Mouse (Mus musculus) lung, postnatal 0 days (tissue): ENCODE measurements around the gene Olfr69. TPM values are rescaled to one million over a fixed set of nuclear protein-coding genes. Genes with fewer than 3 reads are reported as not detected.
"Not testable (repeated sequence)": the region's sequence is repeated elsewhere in the genome, so short reads cannot be mapped to it uniquely, and the experiment has no call there.

Experiments
- ATAC-seq: fragments of 200-750 bp; cut with Nextera tagmentation; 2 replicates; pipeline ENCODE4 v1.8.0; 2017; ENCODE audit warnings: moderate library complexity
- DNase-seq: peaks from one replicate; pipeline ENCODE4 v3.0.0-alpha.2; 2016; ENCODE audit warnings: low spot score
- H3K27ac ChIP-seq: fragments of 300-500 bp; sonication (generic); 2 replicates; pipeline ENCODE4 v1.5.1; 2014; ENCODE audit warnings: antibody characterized with exemption, mild to moderate bottlenecking, low read length, mixed read lengths
- H3K27me3 ChIP-seq: fragments of 300-500 bp; sonication (generic); replicated peaks from 2 replicates; pipeline ENCODE4 v1.6.1; 2014; ENCODE audit warnings: low read length, mixed read lengths; ENCODE audit not compliant: insufficient read depth
- H3K36me3 ChIP-seq: fragments of 300-500 bp; sonication (generic); 2 replicates; pipeline ENCODE4 v1.6.1; 2014; ENCODE audit warnings: low read length, mixed read lengths; ENCODE audit not compliant: insufficient read depth
- H3K4me1 ChIP-seq: fragments of 300-500 bp; sonication (generic); 2 replicates; pipeline ENCODE4 v1.6.1; 2014; ENCODE audit warnings: antibody characterized with exemption, low read depth, low read length, mixed read lengths; ENCODE audit not compliant: insufficient read depth
- H3K4me2 ChIP-seq: fragments of 300-500 bp; sonication (generic); replicated peaks from 2 replicates; pipeline ENCODE4 v1.6.1; 2014; ENCODE audit warnings: low read depth, mild to moderate bottlenecking, low read length, moderate library complexity, mixed read lengths
- H3K4me3 ChIP-seq: fragments of 300-500 bp; sonication (generic); 2 replicates; pipeline ENCODE4 v1.5.1; 2014; ENCODE audit warnings: low read depth, low read length
- H3K9ac ChIP-seq: fragments of 300-500 bp; sonication (generic); replicated peaks from 2 replicates; pipeline ENCODE4 v1.6.1; 2014; ENCODE audit warnings: low read depth, mild to moderate bottlenecking
- H3K9me3 ChIP-seq: fragments of 300-500 bp; sonication (generic); 2 replicates; pipeline ENCODE4 v1.6.1; 2016; ENCODE audit warnings: low read length, mixed read lengths
- CTCF ChIP-seq: IDR thresholded peaks from 2 replicates; pipeline ENCODE4 v1.5.1; 2016; ENCODE audit warnings: antibody characterized with exemption, mild to moderate bottlenecking
- EP300 ChIP-seq: IDR thresholded peaks from 2 replicates; pipeline ENCODE4 v1.6.1; 2016; ENCODE audit warnings: antibody characterized with exemption, mild to moderate bottlenecking, control low read depth
- WGBS: fragments of 180-500 bp; shearing (Covaris S2); extraction: QIAGEN DNeasy Blood & Tissue Kit; methylation state at CpG from one replicate; pipeline ENCODE4 v1.1.7; 2014; 5-methylcytosine and 5-hydroxymethylcytosine counted together
- polyA plus RNA-seq: library from polyadenylated mRNA; unstranded; fragments of >200 nt; fragmentation: Nextera tagmentation; extraction: Ambion mirVana; gene quantifications from 2 replicates; pipeline ENCODE4 v1.2.1, GENCODE M21; 2015

The Olfr69 gene
- polyA plus RNA-seq, 1 experiment from 2014 or later, result not detected

DNA sequence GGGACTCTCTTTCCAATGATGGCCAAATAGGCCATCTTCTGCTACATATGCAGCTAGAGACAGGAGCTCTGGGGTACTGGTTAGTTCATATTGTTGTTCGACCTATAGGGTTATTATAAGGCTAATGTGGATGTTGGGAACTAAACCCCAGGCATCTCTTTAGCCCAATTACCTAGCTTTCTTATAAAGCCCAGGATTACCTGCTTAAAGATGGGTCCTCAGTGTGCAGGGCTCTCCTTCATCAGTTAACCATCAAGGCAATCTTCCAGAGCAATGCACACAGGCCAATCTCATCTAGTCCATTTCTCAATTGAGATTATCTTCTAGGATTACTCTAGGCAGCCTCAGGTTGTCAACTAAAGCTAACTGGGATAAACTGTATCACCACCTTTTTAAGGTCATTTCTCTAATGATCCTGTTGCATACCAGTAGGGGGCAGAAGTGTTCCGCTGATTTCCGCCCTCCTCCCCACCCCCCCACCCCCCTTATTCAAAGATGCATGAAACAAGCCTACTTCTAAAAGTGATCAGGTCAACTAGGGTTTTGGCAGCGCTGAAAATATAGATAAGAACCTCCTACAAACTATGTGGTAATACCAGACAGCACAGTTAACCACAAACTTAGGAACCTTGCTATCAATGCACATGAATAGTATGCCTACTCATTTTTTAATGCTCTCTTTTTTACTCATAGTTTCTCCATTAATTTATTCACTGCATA, 21.4 kb upstream of the Olfr69 start:
- DNase-seq (no peak), ATAC-seq (no peak)
- H3K9ac ChIP-seq, result no peak overlapping the region
- H3K27me3 ChIP-seq, result no peaks in the 10 kb centered on the region
- TF ChIP-seq CTCF (no peak), EP300 (no peak)
- H3K36me3 ChIP-seq, result no peaks in the 10 kb centered on the region
- H3K9me3 ChIP-seq, result no peaks in the 10 kb centered on the region
- WGBS, result 17% methylated on average over 4 of the region's 4 CpGs
- H3K27ac ChIP-seq, result no peak overlapping the region
- H3K4me2 ChIP-seq, result no peak overlapping the region
- H3K4me1 ChIP-seq, result no peaks in the 10 kb centered on the region
- H3K4me3 ChIP-seq, result no peak overlapping the region

DNA sequence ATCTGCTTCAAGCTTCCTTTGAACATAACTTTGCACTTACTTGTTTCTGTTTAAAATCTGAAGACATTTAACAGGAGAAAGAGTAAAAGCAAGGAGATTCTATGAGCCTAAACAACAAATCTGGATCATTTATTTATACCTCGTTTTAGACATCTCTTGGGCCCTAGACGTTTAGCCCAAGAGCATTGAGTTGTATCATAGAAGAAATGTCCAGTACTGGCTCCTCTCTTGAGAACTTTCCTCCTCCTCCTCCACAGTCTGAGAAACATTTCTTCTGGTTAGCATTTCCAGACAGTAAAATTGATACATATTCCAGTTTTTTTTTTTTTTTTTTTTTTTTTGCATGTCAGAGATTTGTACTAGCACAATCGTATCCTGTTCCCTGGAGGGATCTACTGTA, 20.3 kb upstream of the Olfr69 start, which contains the start of gene Olfr67:
Olfr67 (minus strand) TSS at position 101 of the 400 bp plus-strand sequence.
- no peak within 1 kb of the TSS for H3K27ac ChIP-seq
- no peak within 1 kb of the TSS for H3K4me3 ChIP-seq
- H3K9ac ChIP-seq, result no peak within 1 kb of the TSS

DNA sequence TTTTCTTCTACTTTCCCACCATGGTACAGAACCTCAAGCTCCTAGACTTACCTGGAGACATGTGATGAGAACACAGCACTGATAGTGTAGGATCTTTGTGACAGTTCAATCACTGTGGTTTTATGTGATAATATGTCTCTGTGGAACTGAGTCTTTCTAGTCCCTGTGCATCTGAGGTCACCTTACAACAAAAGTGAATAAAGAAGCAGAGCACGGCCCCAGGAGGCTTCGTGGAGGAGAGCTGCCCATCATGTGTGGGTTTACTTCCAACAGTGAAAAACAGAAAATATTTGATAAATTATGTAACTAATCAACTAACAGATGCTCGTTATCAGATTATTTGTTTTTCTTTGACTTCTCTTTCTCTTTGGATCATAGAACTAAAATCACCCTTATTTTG, 8.2 kb upstream of the Olfr69 start, which contains the start of gene Olfr68:
Olfr68 (minus strand) TSS at position 101 of the 400 bp plus-strand sequence.
- TF ChIP-seq EP300, result no peak
- no peak for TF ChIP-seq CTCF
- Histone ChIP-seq H3K27ac (no peak within 1 kb of the TSS), H3K9ac (no peak within 1 kb of the TSS), H3K36me3 (no peaks in the 10 kb centered on the region), H3K4me1 (no peaks in the 10 kb centered on the region), H3K9me3 (no peaks in the 10 kb centered on the region), H3K4me2 (no peak within 1 kb of the TSS), H3K27me3 (no peaks in the 10 kb centered on the region), H3K4me3 (no peak within 1 kb of the TSS)
- ATAC-seq (no peak), DNase-seq (no peak)
- WGBS, result 64% methylated on average over 3 of the region's 3 CpGs

More for the DNA sequence above, 20.3 kb upstream of the Olfr69 start, which contains the start of gene Olfr67:
- Histone ChIP-seq H3K27me3 (no peaks in the 10 kb centered on the region), H3K9me3 (no peaks in the 10 kb centered on the region), H3K36me3 (no peaks in the 10 kb centered on the region), H3K4me2 (no peak within 1 kb of the TSS), H3K4me1 (no peaks in the 10 kb centered on the region)
- TF ChIP-seq EP300, result no peak
- TF ChIP-seq CTCF, result no peak
- ATAC-seq (no peak), DNase-seq (no peak)
- 59% methylated on average over 3 of the region's 3 CpGs for WGBS

DNA sequence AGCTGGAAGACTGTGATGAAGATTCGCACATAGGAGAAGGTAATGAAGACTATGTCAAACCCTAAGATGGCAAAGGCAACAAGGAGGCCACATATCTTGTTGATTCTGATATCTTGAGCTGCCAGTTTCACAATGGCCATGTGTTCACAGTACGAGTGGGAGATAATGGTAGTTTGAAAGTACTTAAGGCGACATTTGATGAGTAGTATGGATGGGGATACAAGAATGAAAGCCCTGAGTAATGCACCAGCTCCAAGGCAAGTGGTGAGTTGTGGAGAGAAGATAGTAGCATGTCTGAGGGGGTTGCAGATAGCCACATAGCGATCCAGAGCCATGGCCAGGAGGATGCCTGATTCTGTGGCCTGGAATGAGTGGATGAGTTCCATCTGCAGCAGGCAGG, 6.3 kb upstream of the Olfr69 start:
- H3K9ac ChIP-seq, result not testable (repeated sequence)

DNA sequence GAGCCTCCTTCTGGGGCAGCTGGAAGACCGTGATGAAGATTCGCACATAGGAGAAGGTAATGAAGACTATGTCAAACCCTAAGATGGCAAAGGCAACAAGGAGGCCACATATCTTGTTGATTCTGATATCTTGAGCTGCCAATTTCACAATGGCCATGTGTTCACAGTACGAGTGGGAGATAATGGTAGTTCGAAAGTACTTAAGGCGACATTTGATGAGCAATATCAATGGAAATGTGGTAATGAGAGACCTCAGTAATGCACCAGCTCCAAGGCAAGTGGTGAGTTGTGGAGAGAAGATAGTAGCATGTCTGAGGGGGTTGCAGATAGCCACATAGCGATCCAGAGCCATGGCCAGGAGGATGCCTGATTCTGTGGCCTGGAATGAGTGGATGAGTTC, 3.7 kb downstream of the Olfr69 start:
- H3K4me2 ChIP-seq, H3K27me3 ChIP-seq, H3K9ac ChIP-seq, H3K4me3 ChIP-seq, H3K4me1 ChIP-seq, H3K9me3 ChIP-seq, DNase-seq, H3K27ac ChIP-seq, ATAC-seq, H3K36me3 ChIP-seq: not testable (repeated sequence)
- 84% methylated on average over 6 of the region's 6 CpGs for WGBS

More for the DNA sequence above, 6.3 kb upstream of the Olfr69 start:
- H3K4me1 ChIP-seq, H3K4me2 ChIP-seq, H3K36me3 ChIP-seq, H3K9me3 ChIP-seq, DNase-seq, H3K4me3 ChIP-seq, ATAC-seq, H3K27ac ChIP-seq, H3K27me3 ChIP-seq: not testable (repeated sequence)
- WGBS, result 74% methylated on average over 4 of the region's 4 CpGs

DNA sequence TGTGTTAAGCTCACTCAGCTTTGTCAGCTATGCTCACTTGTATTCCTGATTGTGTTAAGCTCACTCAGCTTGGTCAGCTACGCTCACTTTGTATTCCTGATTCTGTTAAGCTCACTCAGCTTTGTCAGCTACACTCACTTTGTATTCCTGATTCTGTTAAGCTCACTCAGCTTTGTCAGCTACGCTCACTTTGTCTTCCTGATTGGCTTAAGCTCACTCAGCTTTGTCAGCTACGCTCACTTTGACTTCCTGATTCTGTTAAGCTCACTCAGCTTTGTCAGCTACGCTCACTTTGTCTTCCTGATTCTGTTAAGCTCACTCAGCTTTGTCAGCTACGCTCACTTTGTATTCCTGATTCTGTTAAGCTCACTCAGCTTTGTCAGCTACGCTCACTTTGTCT, 9.2 kb downstream of the Olfr69 start:
- H3K4me3 ChIP-seq, H3K9me3 ChIP-seq, H3K27ac ChIP-seq, ATAC-seq, H3K27me3 ChIP-seq, H3K4me2 ChIP-seq, H3K4me1 ChIP-seq, H3K36me3 ChIP-seq, H3K9ac ChIP-seq, DNase-seq: not testable (repeated sequence)
- 61% methylated on average over 6 of the region's 6 CpGs for WGBS

DNA sequence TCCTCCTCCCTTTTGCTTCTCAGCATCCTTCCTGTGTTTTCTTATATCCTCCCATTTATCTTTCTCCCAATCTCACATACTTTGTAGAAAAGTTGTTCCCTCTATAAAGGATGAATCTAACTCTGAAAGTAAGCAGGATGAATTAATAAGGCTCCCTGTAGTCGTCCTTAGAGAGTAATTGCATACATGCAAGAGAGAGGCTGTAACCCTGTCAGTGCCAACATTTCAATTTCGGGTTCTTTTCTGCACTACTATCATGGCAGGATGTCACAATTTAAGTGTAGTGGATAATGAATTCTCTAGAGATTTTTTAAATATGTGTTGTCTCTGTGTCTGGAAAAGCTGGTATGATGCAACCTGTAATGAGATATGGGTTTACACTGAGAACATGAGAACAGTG, 14.2 kb downstream of the Olfr69 start, which contains the start of gene Olfr630:
Olfr630 (minus strand) TSS at position 101 of the 400 bp plus-strand sequence.
- Histone ChIP-seq H3K4me1 (no peaks in the 10 kb centered on the region), H3K4me2 (no peak within 1 kb of the TSS), H3K9me3 (no peaks in the 10 kb centered on the region), H3K36me3 (no peaks in the 10 kb centered on the region), H3K27ac (no peak within 1 kb of the TSS), H3K4me3 (no peak within 1 kb of the TSS), H3K27me3 (no peaks in the 10 kb centered on the region), H3K9ac (no peak within 1 kb of the TSS)
- whole genome bisulfite sequencing, result 39% methylated on average over 2 of the region's 2 CpGs
- ATAC-seq (no peak), DNase-seq (no peak)
- TF ChIP-seq CTCF (no peak), EP300 (no peak)
